Mouse (Mus musculus) heart, postnatal 14 days (tissue): Measurements from ENCODE around the gene Abcb8. TPM values are rescaled to one million over a fixed set of nuclear protein-coding genes. Genes with fewer than 3 reads are reported as not detected.
A peak's percentile ranks its signal among the peaks of the same experiment; 100 is the strongest.
"Not testable (repeated sequence)": the region's sequence is repeated elsewhere in the genome, so short reads cannot be mapped to it uniquely, and the experiment has no call there.

Experiments used
- DNase-seq, 2 experiments: peaks; one replicate each; pipeline ENCODE4 v3.0.0; 2021 to 2022
- intact Hi-C: fragments of 180-260 bp; cut with DNase I; formaldehyde crosslinking; loops from one replicate; pipeline ENCODE4 v1.15.1; 2025
- total RNA-seq, 2 experiments: library from RNA; stranded (reverse); gene quantifications; 2 replicates each; pipeline ENCODE4 v1.2.3; 2021

Gene Abcb8
- total RNA-seq, 2 experiments from 2014 or later, result 81.9 to 87.0 TPM

DNA sequence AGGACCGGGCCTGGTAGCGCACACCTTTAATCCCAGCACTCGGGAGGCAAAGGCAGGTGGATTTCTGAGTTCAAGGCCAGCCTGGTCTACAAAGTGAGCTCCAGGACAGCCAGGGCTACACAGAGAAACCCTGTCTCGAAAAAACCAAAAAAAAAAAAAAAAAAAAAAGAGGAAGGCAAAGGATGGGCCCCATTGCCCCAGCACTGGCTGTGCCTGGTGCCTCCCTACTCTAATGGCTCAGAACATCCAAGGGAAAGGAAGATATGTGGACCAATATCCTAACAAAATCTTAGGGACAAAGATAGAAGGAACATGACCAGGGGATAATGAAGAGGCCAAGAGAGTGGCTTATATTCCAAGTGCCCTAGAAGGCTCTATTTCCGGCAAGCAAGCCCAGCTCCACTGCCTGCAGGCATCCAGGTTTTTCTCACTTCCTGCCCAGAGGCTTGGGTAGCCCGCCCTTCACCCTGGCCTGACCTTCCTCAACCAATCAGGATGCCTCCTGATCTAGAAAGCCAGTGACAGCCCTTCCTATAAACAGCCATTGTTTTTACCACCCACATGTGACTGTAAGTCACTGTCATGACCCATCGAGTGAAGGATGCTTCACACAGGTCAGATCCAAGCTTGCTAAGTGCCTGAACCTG lies 4.3 kb upstream of the Abcb8 start:
- intact Hi-C loops, result loop anchor here (10.0 kb wide), 1 partner anchor 224 kb away; the partner anchor contains the start of gene Nupl2
- DNase-seq, result peak in 1 of 2 experiments; percentile 37

DNA sequence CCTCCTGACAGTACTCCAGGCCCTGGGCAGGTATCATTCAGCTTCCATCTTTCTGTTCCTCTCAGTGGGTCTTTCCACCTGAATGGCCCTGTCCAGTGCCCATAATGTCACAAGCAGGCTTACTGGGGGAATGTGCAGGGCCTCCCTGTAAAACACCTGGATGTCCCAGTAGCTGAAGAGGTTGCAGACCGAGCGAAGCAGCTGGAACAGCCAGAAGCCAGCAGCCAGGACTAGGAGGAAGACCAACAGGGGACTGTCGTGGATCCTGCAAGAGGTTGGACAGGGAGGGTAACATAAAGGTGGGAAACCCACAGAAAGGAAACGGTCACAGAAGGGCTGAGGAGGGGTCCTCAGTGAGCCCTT lies 3.8 kb upstream of the Abcb8 start:
- no peak for DNase-seq
- intact Hi-C loops, result loop anchor here (10.0 kb wide), 1 partner anchor 225 kb away; the partner anchor contains the start of gene Nupl2

DNA sequence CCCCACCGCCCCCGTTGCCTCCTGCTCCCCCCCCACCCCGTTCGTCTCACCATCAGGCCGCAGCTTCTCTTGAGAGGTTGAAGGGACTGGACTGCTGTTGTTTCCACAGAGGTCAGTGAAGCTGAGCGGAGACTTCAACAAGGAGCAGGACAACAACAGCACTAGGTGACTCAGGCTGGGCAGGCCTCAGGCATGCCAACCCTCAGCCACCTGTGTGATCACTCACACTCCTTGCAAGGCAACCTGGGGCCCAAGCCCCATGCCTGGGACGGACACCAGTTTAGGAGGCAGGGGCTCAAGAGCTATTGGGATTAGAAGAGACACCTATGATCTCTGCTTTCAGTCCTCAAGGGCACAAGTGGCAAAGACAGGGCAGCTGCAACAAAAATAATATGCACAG lies 1.6 kb upstream of the Abcb8 start, which contains the start of gene Atg9b:
Gene Atg9b, minus strand, starts transcription at position 280 of the 400 bp plus-strand sequence.
- no peak for DNase-seq
- intact Hi-C loops, result loop anchor here (2.0 kb wide), 1 partner anchor 55 kb away; no protein-coding TSS in a partner anchor

DNA sequence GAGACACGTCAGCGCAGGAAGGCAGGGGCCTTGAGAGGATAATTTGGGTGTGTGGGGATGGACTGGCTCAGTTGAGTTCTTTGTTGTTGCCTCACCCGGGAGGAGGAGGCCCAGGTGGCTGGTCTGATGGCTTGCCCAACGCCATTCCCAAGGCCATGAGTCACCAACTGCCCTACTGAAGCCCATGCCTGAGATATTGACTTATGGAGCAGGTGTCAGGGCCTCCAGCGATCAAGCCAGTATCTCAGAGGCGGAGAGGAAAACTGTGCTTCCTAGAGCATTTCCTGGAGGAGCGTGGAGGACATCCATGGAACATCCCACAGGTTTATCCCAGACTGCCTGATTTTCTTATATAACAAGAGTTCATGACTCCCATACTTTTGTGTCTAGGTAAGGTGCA lies 739 bp upstream of the Abcb8 start:
- intact Hi-C loops, result loop anchor here (1.0 to 2.0 kb wide), 2 partner anchors 31 to 56 kb away; no protein-coding TSS in a partner anchor
- no peak for DNase-seq

DNA sequence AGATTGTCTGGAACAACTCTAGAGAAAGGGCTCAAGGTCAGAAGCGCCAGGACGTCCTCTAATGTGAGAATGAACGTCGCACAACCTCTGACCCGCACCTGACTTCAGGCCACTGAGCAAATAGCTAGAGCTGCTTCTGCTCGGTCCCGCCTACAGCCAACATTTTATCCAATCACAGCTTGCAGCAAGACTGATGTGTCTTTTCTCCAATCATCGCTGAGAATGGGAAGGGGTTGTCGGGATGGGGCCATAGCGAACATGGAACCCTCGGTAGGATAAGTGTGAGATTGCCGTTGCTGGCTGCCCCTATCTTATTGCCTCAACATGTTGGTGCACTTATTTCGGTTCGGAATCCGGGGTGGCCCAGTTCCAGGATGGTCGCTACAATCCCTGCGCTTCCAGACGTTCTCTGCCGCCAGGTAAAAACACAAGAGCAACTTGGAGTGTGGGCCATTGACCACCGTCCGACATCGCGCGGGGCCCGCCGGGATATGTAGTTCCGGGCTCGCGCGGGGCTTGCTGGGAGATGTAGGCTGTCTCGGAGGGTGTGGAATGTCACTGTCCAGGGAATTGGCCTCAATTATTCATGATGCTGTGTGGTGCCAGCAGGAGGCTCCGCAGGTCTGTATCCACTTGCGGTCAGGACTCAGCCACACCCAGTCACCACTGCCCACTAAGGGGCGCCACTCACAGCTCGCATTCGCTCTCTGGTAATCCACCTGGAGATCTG lies 867 bp downstream of the Abcb8 start:
- peak; percentile 92 to 95 for DNase-seq
- intact Hi-C loops, result loop anchor here (2.0 kb wide), 1 partner anchor 76 kb away; no protein-coding TSS in a partner anchor

DNA sequence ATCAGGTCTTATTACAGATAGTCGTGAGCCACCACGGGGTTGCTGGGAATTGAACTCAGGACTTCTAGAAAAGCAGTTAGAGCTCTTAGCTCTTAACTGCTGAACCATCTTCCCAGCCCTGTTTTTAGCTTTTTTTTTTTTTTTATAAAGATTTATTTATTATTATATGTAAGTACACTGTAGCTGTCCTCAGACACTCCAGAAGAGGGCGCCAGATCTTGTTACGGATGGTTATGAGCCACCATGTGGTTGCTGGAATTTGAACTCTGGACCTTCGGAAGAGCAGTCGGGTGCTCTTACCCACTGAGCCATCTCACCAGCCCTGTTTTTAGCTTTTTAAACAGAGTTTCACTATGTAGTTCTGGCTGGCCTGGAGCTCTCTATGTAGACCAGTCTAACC lies 2.8 kb downstream of the Abcb8 start:
- intact Hi-C loops, DNase-seq: not testable (repeated sequence)

DNA sequence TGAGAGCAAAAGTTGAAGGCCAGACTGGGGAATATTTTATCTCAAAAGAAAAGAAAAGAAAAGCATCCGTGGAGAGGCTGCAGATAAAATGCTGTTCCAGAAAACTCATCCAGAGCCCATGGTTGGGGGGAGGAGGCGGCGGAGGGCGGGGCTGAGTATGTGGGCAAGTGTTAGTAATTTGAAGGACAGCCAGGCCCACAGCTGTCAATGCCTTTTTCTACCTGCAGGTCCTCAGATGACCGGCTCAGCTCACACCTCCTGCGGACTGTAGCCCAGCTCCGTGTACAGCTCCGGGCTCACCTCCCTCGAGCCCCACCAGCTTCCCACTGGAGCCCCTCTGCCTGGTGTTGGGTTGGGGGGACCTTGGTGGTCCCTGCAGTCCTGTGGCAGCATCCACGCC lies 6.2 kb downstream of the Abcb8 start:
- intact Hi-C loops, result loop anchor here (2.0 kb wide), 1 partner anchor 23 kb away; the partner anchor contains the start of genes Cdk5 and Slc4a2
- no peak for DNase-seq

DNA sequence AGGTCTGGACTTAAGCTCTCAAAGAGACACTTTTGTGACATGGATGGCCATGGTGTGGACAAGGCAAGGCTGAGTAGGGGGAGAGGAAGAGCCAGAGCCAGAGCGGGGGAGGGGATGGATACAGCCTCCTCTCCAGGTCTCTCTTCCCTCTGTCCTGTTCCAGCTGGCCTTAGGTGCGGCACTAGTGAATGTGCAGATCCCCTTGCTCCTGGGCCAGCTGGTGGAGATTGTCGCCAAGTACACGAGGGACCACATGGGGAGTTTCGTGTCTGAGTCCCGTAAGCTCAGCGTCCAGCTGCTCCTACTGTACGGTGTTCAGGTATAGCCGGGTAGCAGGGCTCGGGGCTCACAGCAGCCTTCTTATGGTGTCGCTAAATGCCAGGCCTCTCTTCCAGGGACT lies 6.9 kb downstream of the Abcb8 start:
- intact Hi-C loops, result no loop called here
- DNase-seq, result no peak

DNA sequence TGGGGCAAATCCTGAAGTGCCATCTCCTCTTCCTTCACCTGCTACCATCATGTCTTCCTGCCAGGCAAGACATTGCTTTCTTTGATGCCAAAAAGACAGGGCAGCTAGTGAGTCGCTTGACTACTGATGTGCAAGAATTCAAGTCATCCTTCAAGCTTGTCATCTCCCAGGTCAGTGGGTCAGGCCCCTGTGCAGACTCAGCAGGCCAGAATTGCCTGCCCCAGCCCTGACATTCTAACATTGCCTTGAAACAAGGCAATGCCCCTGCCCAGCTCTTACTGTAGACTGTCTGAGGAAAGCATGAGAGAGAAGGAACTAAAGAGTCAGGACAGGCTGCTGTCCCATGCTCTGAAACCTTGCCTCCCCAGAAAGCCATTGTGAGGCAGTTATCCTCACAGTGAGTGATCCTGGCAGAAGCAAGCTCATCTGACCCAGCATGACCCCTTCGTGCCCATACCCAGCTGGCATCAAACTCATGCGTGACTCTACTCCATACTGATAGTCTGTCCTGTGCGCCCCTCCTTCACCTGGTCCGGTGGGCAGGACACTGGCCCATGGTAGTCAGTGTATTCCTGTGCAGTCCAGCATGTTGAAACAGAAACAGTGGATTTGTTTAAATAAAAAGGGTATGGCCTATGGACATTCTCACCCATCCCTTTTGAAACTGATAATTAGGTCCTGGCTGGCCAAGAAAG lies 7.6 kb downstream of the Abcb8 start:
- intact Hi-C loops, result no loop called here
- no peak for DNase-seq

DNA sequence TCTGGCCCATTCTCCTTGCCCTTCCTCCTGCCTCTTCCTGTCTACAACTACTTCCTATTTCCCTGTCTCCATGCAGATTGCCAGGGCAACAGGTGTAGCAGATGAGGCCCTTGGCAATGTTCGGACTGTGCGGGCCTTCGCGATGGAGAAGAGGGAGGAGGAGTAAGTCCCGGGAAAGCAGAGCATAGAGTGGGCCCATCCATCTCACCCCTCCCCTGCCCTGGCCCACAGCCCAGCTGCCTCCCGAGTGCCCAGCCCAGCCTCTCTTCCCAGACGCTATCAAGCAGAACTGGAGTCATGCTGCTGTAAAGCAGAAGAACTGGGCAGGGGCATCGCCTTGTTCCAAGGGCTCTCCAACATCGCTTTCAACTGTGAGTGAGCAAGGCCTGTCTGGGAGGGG lies 8.5 kb downstream of the Abcb8 start:
- DNase-seq, result peak in 1 of 2 experiments; percentile 28
- intact Hi-C loops, result no loop called here

DNA sequence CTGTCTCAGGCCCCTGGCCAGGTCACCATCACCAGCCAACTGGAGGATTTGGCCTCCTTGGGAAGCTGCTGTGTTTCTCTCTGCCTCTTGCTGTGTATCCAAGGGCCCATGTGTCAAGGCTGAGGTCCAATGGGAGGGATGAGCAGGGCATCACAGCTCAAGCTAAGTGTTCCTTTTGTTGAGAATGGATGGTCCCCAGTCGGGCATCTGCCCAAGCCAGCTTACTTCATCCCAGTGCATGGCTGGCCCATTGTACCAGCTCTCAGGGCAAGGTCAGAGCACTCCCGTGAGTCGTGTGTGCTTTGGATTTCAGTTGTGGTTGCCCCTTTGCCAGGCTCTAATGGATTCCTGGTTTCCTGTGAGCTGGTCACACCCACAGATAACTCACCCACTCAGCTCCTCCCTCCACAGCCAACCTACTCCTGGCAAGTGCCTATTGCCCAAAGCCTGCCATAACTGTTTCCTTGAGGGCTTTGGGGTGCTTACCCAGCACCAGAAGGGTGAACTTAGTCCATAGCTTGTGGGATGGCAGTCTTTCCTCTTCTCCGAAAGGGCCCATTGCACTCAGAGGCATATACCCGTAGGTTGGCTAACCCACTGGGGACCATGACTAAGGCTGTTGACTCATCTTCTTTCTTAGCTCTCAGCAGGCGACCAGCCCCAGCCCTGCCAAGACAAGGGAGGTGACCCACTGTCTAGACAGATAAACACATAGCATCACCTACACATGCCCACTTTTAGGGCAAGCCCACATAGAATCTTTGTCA lies 11.3 kb downstream of the Abcb8 start:
- intact Hi-C loops, result no loop called here
- no peak for DNase-seq

DNA sequence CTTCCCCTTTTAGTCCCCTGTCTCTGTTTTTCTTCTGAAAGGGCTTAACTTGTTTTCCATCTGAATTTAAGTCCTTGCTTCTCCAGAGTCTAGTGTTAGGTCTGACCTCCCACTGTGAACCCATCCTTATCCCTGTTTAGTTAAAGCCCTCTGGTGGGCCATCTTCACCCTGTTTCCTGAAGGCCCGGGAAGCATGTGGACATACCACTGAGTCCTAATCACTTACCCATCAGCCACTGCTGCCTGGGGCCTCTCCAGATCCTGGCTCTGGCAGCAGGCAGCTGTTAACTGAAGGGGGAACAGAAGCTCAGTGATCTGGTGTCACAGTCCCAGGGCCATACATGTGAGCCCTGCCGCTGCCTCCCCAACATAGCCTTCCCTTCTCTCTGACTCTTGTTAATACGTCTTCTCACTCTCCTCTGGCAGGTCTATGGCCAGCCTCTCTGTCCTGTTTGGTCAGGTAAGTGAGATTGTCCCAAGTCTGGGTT lies 12.0 kb downstream of the Abcb8 start:
- no peak for DNase-seq
- intact Hi-C loops, result no loop called here

DNA sequence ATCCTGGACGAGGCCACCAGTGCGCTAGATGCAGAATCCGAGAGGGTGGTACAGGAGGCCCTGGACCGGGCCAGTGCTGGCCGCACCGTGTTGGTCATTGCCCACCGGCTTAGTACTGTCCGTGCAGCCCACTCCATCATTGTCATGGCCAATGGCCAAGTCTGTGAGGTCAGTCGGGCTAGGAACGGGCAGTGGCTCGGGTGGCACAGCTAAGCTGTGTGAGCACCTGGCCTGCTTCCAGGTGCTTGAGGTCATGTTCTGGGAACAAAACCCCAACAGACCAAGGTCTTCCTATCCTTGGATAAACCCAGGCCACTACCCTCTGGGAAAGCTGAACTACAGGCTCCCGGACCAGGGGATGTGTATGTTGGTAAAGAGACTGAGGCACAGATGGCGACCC lies 15.2 kb downstream of the Abcb8 start:
- peak in 1 of 2 experiments; percentile 41 for DNase-seq
- intact Hi-C loops, result no loop called here

DNA sequence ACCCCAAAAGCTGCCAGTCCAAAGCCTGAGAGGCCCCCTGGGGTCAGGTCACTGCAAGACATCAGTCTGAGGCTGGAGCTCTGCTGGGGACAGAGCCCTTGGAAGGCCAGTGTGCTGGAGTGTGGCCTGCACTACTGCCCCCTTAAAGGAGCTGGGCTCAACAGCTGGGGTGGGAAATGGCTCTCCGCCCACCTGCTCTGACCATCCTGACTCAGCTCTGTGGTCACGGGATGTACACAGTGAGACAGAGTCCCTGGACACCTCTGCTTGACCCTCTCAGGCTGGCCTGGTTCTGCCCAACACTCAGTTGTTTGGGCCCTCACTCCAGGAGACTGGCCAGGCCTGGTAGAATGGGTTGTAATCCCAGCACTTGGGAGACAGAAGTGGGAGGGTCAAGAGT lies 16.0 kb downstream of the Abcb8 start:
- intact Hi-C loops, result no loop called here

DNA sequence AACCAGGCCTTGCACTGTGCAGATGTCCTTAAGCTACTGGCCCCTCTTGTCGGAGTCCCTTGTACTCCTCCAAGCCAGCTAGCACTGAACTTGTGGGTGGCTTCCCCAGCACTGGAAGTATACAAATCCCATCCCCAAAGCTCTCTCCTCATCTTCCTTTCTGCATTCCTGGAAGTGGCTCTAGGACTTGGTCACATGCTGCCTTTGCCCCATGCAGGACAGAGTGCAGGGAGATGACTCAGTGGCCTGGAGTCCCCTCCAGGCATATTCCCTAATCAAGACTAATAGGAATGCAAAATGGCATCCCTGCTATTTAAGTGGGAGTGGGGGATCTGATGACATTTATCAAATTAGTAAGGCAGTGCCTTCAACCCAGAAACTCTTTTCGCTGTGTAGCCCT lies 18.6 kb downstream of the Abcb8 start:
- no peak for DNase-seq
- intact Hi-C loops, result no loop called here

More for the DNA sequence above, 16.0 kb downstream of the Abcb8 start:
- no peak for DNase-seq

DNA sequence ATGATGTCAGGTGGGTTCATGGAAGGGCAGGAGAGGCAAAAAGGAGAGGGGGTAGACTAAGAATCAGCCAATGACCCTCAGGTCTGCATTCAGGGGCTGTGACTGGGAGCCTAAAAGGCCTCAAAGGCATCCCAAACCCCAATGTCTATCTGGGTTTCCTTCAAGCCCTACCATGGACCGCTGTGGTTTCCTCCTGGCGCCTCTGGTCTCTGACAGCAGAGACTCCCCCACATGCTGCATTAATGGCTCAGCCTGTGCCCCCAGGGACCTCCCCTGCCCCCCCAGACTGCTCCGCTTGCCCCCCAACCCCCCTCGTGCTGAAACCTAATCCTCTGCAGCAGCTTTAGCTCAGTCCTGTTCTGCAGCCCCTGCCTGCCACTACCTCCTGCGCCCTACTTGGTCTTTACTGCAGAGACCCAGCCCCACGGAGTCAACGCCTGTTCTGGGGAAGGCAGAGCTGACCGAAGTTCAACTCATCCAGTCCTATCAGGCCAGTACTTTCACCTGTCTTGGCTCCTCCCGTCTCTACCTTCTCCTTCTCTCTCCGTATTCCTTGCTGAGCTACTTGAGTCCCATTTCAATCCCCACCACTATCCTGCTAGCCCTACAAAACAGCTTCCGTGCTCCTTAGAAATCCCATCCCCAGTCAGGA lies 19.7 kb downstream of the Abcb8 start, which contains the start of gene Asic3:
Gene Asic3, plus strand, starts transcription at position 351 of the 652 bp plus-strand sequence.
- DNase-seq, result no peak
- intact Hi-C loops, result no loop called here

DNA sequence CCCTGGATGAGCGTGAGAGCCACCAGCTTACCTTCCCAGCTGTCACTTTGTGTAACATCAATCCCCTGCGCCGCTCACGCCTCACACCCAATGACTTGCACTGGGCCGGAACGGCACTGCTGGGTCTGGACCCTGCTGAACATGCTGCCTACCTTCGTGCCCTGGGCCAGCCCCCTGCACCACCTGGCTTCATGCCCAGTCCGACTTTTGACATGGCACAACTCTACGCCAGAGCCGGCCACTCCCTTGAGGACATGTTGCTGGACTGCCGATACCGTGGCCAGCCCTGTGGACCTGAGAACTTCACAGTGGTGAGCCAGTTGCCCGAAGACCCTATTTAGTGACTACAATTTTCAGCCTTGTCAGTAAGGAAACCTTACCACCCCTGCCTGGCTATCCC lies 20.5 kb downstream of the Abcb8 start:
- DNase-seq, result no peak
- intact Hi-C loops, result no loop called here

DNA sequence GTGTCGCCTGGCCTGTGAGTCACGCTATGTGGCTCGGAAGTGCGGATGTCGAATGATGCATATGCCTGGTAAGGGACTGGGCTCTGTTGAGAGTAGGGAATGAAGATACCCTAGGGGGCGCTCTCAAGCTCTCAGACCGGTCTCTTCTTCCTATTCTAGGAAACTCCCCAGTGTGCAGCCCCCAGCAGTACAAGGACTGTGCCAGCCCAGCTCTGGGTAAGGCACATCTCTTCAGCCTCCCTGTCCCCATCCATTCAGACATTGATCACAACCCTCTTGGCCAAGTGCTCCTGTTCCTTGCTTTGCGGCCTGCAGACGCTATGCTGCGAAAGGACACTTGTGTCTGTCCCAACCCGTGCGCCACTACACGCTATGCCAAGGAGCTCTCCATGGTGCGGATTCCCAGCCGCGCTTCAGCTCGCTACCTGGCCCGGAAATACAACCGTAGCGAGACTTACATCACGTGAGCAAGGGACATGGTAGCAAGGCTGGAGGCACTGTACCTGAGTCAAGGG lies 22.8 kb downstream of the Abcb8 start:
- intact Hi-C loops, result loop anchor here (2.0 to 5.0 kb wide), 2 partner anchors 36 to 55 kb away; partner anchors contain the start of gene Agap3

DNA sequence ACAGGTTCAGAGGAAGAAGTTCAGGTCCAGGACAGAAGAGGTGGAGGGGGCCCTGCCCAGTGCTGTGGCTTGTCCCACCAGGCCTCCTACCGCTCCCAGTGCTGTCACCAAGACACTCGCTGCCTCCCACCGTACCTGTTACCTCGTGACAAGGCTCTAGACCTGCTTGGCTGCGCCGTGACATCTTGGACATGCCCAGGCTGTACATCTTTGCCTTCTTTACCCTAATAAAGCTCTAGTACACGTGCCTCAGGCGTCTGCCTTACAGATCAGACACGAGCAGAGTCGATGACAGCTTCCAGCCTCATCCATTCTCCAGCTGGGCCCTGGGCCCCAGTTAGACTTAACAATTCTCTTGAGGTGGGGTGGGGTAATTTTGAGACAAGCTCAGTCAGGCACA lies 24.1 kb downstream of the Abcb8 start:
- intact Hi-C loops, result loop anchor here (2.0 to 5.0 kb wide), 2 partner anchors 35 to 53 kb away; partner anchors contain the start of gene Agap3
- no peak for DNase-seq

More for the DNA sequence above, 22.8 kb downstream of the Abcb8 start:
- DNase-seq, result peak; percentile 59 to 78
